Mouse (Mus musculus): Measurements from ENCODE around the gene Snx13. TPM values are rescaled to one million over a fixed set of nuclear protein-coding genes. Genes with fewer than 3 reads are reported as not detected.

Snx13 gene
- polyA plus RNA-seq, 1 experiment from 2014 or later, result 25.0 TPM

DNA sequence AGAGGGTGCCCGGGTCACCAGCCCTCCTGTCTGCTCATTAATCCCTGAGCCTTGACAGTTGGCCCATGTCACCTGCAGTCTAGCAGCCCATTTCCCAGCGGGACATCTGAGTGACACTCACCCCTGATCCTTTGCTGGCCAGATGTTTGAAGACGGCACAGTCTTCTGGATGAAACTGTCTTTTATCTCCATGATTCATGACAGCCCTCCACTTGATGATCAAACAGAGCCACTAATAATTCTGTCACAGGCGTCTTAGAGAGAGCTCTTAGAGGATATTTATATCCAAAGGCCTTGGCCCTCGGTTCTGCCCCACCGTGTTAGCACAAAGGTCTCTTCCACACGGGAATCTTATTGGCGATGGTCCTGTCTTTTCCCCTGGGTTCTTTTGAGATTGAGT lies 129.0 kb downstream of the Snx13 start:
- Histone ChIP-seq H3K9me3 (no peaks in the 10 kb centered on the region), H3K4me1 (peaks cover 7% of the 10 kb centered on the region; the same call in 1 of the 2 replicates), H3K27ac (no peak overlapping the region; the same call in 1 of the 2 replicates), H3K36me3 (no peaks in the 10 kb centered on the region), H3K27me3 (ENCODE audit: insufficient read depth, poor library complexity, severe bottlenecking) (no peaks in the 10 kb centered on the region), H3K4me3 (no peak overlapping the region)
- WGBS, result 34% methylated on average over 8 of the region's 8 CpGs
- no peak for DNase-seq (ENCODE audit: low spot score)

- Histone ChIP-seq H3K27ac (no peak overlapping the region), H3K27me3 (ENCODE audit: insufficient read depth, poor library complexity, severe bottlenecking) (no peaks in the 10 kb centered on the region), H3K4me3 (no peak overlapping the region), H3K9me3 (no peaks in the 10 kb centered on the region), H3K4me1 (peaks cover 7% of the 10 kb centered on the region; the same call in 1 of the 2 replicates), H3K36me3 (no peaks in the 10 kb centered on the region)
- 75% methylated on average over 3 of the region's 3 CpGs for WGBS
- no peak for DNase-seq (ENCODE audit: low spot score)
Observed at GRCm38 (mm10) chr12:35176628-35177027, 129.6 kb downstream of the Snx13 start.

- Histone ChIP-seq H3K27me3 (ENCODE audit: insufficient read depth, poor library complexity, severe bottlenecking) (no peaks in the 10 kb centered on the region), H3K36me3 (no peaks in the 10 kb centered on the region), H3K4me1 (no peaks in the 10 kb centered on the region), H3K4me3 (no peak overlapping the region), H3K27ac (no peak overlapping the region), H3K9me3 (no peaks in the 10 kb centered on the region)
- DNase-seq (ENCODE audit: low spot score), result peak; percentile 78
- WGBS, result 9% methylated on average over 3 of the region's 3 CpGs
Observed at GRCm38 (mm10) chr12:35182675-35183074, 135.7 kb downstream of the Snx13 start.

DNA sequence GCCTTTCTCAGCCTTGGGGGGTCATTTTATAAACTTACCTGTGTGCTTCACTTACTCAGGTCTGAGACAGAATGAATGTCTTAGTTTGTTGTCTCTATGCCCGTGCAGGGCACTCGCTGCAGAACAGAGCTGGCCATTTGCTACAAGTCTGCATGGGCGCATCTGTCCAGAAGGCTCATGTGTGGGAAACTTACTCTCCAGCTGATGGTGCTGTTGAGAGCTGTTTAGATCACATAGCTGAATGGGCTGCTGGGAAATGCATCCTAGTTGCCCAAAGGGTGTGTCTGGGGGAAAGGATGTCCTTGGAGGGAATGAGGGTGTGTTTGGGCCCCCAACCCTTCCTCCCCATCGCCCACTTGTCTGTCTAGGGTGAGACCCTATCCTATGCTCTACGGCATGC lies 137.3 kb downstream of the Snx13 start:
- no peak overlapping the region for H3K4me3 ChIP-seq
- H3K4me1 ChIP-seq, result no peaks in the 10 kb centered on the region
- H3K27ac ChIP-seq, result no peak overlapping the region
- no peaks in the 10 kb centered on the region for H3K27me3 ChIP-seq (ENCODE audit: insufficient read depth, poor library complexity, severe bottlenecking)
- DNase-seq (ENCODE audit: low spot score), result no peak
- no peaks in the 10 kb centered on the region for H3K9me3 ChIP-seq
- WGBS, result 78% methylated on average over 5 of the region's 5 CpGs
- H3K36me3 ChIP-seq, result no peaks in the 10 kb centered on the region

- H3K36me3 ChIP-seq, result no peaks in the 10 kb centered on the region
- no peak overlapping the region for H3K27ac ChIP-seq
- WGBS, result 55% methylated on average over 17 of the region's 17 CpGs
- peak overlapping the region; percentile 40; the same call in 1 of the 2 replicates for H3K4me3 ChIP-seq
- DNase-seq (ENCODE audit: low spot score), result no peak
- no peaks in the 10 kb centered on the region for H3K4me1 ChIP-seq
- H3K9me3 ChIP-seq, result no peaks in the 10 kb centered on the region
- H3K27me3 ChIP-seq (ENCODE audit: insufficient read depth, poor library complexity, severe bottlenecking), result no peaks in the 10 kb centered on the region
Observed at GRCm38 (mm10) chr12:35191698-35192425, 144.9 kb downstream of the Snx13 start.

- Histone ChIP-seq H3K27me3 (ENCODE audit: insufficient read depth, poor library complexity, severe bottlenecking) (no peaks in the 10 kb centered on the region), H3K4me1 (no peaks in the 10 kb centered on the region), H3K9me3 (no peaks in the 10 kb centered on the region), H3K36me3 (no peaks in the 10 kb centered on the region), H3K4me3 (peak overlapping the region; percentile 40; the same call in 1 of the 2 replicates), H3K27ac (no peak overlapping the region)
- no peak for DNase-seq (ENCODE audit: low spot score)
- 23% methylated on average over 2 of the region's 2 CpGs for WGBS
Observed at GRCm38 (mm10) chr12:35192426-35192769, 145.4 kb downstream of the Snx13 start.

MicroRNA genes within 50 kb of the gene (microRNA counts, 519-probe panel; counts per million panel counts)
- not detected for microRNA mmu-miR-680

Small RNAs within 50 kb of the gene (microRNA-seq; reads per million reads assigned to microRNA genes)
- not detected for gene Mir680-3

Other genes starting within 250 kb of the Snx13 start
- 14.8 and 25.3 TPM in 2 replicates for gene Hdac9, start 130.1 kb upstream of the Snx13 start, polyA plus RNA-seq (2016; fragmentation: Nextera tagmentation; extraction: Ambion mirVana)
- not detected in 2 replicates for gene Prps1l1, start 62.4 kb upstream of the Snx13 start, polyA plus RNA-seq (2016; fragmentation: Nextera tagmentation; extraction: Ambion mirVana)

All from heart, embryonic 10.5 days (tissue).